Mouse (Mus musculus): ENCODE measurements around the gene Dapp1. TPM values are rescaled to one million over a fixed set of nuclear protein-coding genes. Genes with fewer than 3 reads are reported as not detected.
A peak's percentile ranks its signal among the peaks of the same experiment; 100 is the strongest.

Dapp1 gene
- polyA plus RNA-seq, 1 experiment from 2014 or later, result 24.0 TPM

DNA sequence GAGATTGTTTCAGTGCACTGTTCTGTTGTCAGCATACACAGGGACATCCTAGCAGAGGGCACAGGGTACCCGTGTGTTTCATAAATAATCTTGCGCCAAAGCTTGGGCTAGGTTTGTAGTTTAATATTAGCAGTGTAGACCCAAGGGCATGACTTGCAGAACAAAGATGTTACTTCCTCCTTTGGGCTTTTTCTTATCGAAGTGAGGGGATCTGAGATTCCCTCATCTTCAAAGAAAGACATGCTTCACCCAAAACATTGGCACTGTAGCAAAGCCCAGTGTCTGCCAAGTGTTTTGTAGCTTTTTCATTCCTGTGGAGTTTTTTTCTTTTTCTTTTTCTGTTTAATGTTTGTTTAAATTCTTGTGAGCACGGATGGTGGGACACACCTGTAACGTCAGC lies 83.7 kb downstream of the Dapp1 start:
- no peak overlapping the region for H3K27ac ChIP-seq (replicated peaks)
- TF ChIP-seq CTCF (IDR thresholded peaks at IDR 0.05; ENCODE audit: low read depth) (no peak), EP300 (optimal IDR thresholded peaks at IDR 0.05) (no peak)
- ATAC-seq (ENCODE audit: low FRiP score, low TSS enrichment) (no peak), DNase-seq (ENCODE audit: low spot score) (no peak)
- H3K4me3 ChIP-seq (ENCODE audit: low read depth, low read length), result no peak overlapping the region
- WGBS, result 79% methylated on average over 5 of the region's 5 CpGs
- H3K4me2 ChIP-seq (replicated peaks; ENCODE audit: low read depth), result no peak overlapping the region
- H3K4me1 ChIP-seq (replicated peaks; ENCODE audit: control insufficient read depth, insufficient read depth), result no peaks in the 10 kb centered on the region
- H3K9ac ChIP-seq (ENCODE audit: low read length), result no peak overlapping the region
- no peaks in the 10 kb centered on the region for H3K27me3 ChIP-seq (ENCODE audit: control insufficient read depth, insufficient read depth, low read length)
- H3K9me3 ChIP-seq (ENCODE audit: control insufficient read depth, low read length), result no peaks in the 10 kb centered on the region
- no peaks in the 10 kb centered on the region; the same call in 1 of the 2 replicates for H3K36me3 ChIP-seq (ENCODE audit: control insufficient read depth, insufficient read depth, low read length)

DNA sequence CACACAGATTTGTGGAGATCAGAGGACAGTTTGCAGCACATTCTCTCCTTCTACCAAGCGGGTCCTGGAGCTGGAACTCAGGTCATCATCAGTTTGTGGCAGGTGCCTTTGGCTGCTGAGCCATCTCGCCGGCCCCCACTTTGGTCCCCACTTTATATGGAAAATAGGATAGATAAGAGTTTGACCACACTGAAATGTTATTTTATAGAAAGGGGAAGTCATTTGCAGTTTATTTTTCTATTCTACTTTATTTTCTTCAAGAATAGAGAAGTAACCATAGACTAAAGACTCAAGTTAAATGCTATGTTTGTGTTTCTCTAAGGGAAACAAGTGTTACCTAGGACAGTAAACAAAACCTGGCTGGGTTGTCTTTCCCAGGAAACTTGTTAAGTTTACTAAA lies 84.5 kb downstream of the Dapp1 start:
- H3K4me3 ChIP-seq (ENCODE audit: low read depth, low read length), result no peak overlapping the region
- TF ChIP-seq CTCF (IDR thresholded peaks at IDR 0.05; ENCODE audit: low read depth) (no peak), EP300 (optimal IDR thresholded peaks at IDR 0.05) (no peak)
- no peak overlapping the region for H3K27ac ChIP-seq (replicated peaks)
- no peaks in the 10 kb centered on the region; the same call in 1 of the 2 replicates for H3K36me3 ChIP-seq (ENCODE audit: control insufficient read depth, insufficient read depth, low read length)
- H3K4me2 ChIP-seq (replicated peaks; ENCODE audit: low read depth), result no peak overlapping the region
- H3K27me3 ChIP-seq (ENCODE audit: control insufficient read depth, insufficient read depth, low read length), result no peaks in the 10 kb centered on the region
- H3K4me1 ChIP-seq (replicated peaks; ENCODE audit: control insufficient read depth, insufficient read depth), result no peaks in the 10 kb centered on the region
- ATAC-seq (ENCODE audit: low FRiP score, low TSS enrichment) (no peak), DNase-seq (ENCODE audit: low spot score) (no peak)
- no peaks in the 10 kb centered on the region for H3K9me3 ChIP-seq (ENCODE audit: control insufficient read depth, low read length)
- WGBS, result 94% methylated on average over 3 of the region's 3 CpGs
- H3K9ac ChIP-seq (ENCODE audit: low read length), result no peak overlapping the region

DNA sequence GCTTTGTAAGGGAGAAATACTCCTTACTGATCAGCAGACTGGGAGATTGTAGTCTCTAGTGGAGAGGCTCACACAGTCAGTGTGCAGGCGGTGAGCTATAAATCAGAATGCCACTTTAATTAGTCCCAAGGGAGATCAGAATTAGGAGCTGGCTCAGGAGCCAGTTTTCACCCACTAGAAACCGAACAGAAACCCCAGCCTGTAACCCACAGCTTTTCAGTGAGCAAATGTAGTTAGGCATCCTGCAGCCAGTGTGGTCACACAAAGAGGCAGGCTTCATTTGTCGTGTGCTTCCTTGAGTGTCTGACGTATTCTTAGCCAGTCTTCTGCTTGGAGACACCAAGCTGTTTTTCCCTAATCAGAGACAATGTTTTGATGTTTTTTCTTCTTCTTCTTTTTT lies 85.0 kb downstream of the Dapp1 start:
- ATAC-seq (ENCODE audit: low FRiP score, low TSS enrichment) (no peak), DNase-seq (ENCODE audit: low spot score) (no peak)
- Histone ChIP-seq H3K9ac (ENCODE audit: low read length) (no peak overlapping the region), H3K4me3 (ENCODE audit: low read depth, low read length) (no peak overlapping the region), H3K27ac (replicated peaks) (no peak overlapping the region), H3K9me3 (ENCODE audit: control insufficient read depth, low read length) (no peaks in the 10 kb centered on the region), H3K4me1 (replicated peaks; ENCODE audit: control insufficient read depth, insufficient read depth) (no peaks in the 10 kb centered on the region), H3K27me3 (ENCODE audit: control insufficient read depth, insufficient read depth, low read length) (no peaks in the 10 kb centered on the region), H3K36me3 (ENCODE audit: control insufficient read depth, insufficient read depth, low read length) (no peaks in the 10 kb centered on the region; the same call in 1 of the 2 replicates), H3K4me2 (replicated peaks; ENCODE audit: low read depth) (no peak overlapping the region)
- no peak for TF ChIP-seq CTCF (IDR thresholded peaks at IDR 0.05; ENCODE audit: low read depth)
- TF ChIP-seq EP300 (optimal IDR thresholded peaks at IDR 0.05), result no peak
- 88% methylated on average over 4 of the region's 4 CpGs for WGBS

DNA sequence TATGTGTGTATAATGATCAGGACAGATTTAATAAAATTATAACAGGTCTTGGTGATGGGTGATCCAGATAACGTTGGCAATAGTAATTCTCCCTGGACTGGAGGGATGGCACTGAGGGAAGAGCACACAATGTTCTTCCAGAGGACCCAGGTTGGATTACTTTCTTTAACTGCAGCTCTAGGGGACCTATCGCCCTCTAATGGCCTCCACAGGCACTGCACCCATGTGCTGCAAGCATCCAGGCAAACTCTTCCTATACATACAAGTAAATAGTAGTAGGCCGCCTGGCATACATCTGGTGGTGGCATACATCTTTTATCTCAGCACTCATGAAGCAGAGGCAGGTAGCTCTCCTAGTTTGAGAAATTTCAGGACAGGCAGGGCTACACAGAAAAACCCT lies 86.1 kb downstream of the Dapp1 start:
- H3K4me1 ChIP-seq (replicated peaks; ENCODE audit: control insufficient read depth, insufficient read depth), result no peaks in the 10 kb centered on the region
- no peaks in the 10 kb centered on the region; the same call in 1 of the 2 replicates for H3K36me3 ChIP-seq (ENCODE audit: control insufficient read depth, insufficient read depth, low read length)
- H3K27me3 ChIP-seq (ENCODE audit: control insufficient read depth, insufficient read depth, low read length), result no peaks in the 10 kb centered on the region
- no peak overlapping the region for H3K4me3 ChIP-seq (ENCODE audit: low read depth, low read length)
- TF ChIP-seq CTCF (IDR thresholded peaks at IDR 0.05; ENCODE audit: low read depth), result peak; percentile 61
- no peak for TF ChIP-seq EP300 (optimal IDR thresholded peaks at IDR 0.05)
- 98% methylated on average over 3 of the region's 3 CpGs for WGBS
- DNase-seq (ENCODE audit: low spot score) (peak; percentile 21), ATAC-seq (ENCODE audit: low FRiP score, low TSS enrichment) (no peak)
- no peaks in the 10 kb centered on the region for H3K9me3 ChIP-seq (ENCODE audit: control insufficient read depth, low read length)
- H3K4me2 ChIP-seq (replicated peaks; ENCODE audit: low read depth), result no peak overlapping the region
- no peak overlapping the region for H3K9ac ChIP-seq (ENCODE audit: low read length)
- no peak overlapping the region for H3K27ac ChIP-seq (replicated peaks)

DNA sequence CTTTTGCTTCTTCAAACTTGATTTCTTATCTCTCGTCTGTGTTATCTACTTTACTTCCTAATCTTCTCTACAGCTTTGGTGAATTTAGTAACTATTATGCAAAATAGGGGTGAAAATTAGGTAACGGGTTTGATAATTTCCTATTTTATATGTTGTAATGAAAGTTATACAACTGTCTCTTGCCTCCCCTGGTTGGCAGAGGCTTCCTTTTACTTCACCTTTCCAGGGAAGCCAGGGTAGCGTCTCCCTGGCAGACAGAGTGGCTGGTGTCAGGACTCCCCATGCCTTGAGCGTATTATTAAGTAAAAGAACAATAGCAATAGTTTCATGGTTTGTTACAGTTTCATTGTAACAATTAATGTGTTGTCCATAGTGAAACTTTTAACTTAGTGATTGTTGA lies 87.6 kb downstream of the Dapp1 start:
- H3K9me3 ChIP-seq (ENCODE audit: control insufficient read depth, low read length), result no peaks in the 10 kb centered on the region
- TF ChIP-seq CTCF (IDR thresholded peaks at IDR 0.05; ENCODE audit: low read depth) (no peak), EP300 (optimal IDR thresholded peaks at IDR 0.05) (no peak)
- 83% methylated on average over 4 of the region's 4 CpGs for WGBS
- DNase-seq (ENCODE audit: low spot score) (no peak), ATAC-seq (ENCODE audit: low FRiP score, low TSS enrichment) (no peak)
- H3K4me1 ChIP-seq (replicated peaks; ENCODE audit: control insufficient read depth, insufficient read depth), result no peaks in the 10 kb centered on the region
- H3K27ac ChIP-seq (replicated peaks), result no peak overlapping the region
- H3K4me2 ChIP-seq (replicated peaks; ENCODE audit: low read depth), result no peak overlapping the region
- H3K9ac ChIP-seq (ENCODE audit: low read length), result no peak overlapping the region
- H3K4me3 ChIP-seq (ENCODE audit: low read depth, low read length), result no peak overlapping the region
- no peaks in the 10 kb centered on the region for H3K27me3 ChIP-seq (ENCODE audit: control insufficient read depth, insufficient read depth, low read length)
- peaks cover 4% of the 10 kb centered on the region; the same call in 1 of the 2 replicates for H3K36me3 ChIP-seq (ENCODE audit: control insufficient read depth, insufficient read depth, low read length)

DNA sequence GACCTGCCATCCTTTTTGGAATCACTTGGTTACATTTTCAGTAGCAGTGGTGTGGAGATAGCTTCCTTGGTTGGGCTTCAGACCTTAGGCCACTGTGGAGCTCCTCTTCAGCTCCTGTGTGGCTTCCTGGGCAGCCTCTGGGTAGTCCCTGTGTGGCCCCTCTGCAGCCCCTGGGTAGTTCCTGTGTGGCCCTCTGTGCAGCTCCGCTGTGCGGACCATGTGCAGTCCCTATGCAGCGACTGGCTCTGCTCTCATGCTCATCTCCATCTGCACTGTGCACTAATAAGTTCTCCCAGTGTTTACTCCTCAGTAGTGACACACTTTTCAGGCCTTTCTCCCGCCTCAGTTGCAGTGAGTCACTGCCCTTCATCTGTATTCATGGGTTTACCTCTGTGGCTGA lies 89.2 kb downstream of the Dapp1 start:
- H3K4me1 ChIP-seq (replicated peaks; ENCODE audit: control insufficient read depth, insufficient read depth), result no peaks in the 10 kb centered on the region
- no peaks in the 10 kb centered on the region for H3K27me3 ChIP-seq (ENCODE audit: control insufficient read depth, insufficient read depth, low read length)
- no peaks in the 10 kb centered on the region for H3K9me3 ChIP-seq (ENCODE audit: control insufficient read depth, low read length)
- ATAC-seq (ENCODE audit: low FRiP score, low TSS enrichment), result peak; percentile 68; the same call in 1 of the 2 replicates
- no peak for DNase-seq (ENCODE audit: low spot score)
- H3K9ac ChIP-seq (ENCODE audit: low read length), result no peak overlapping the region
- TF ChIP-seq CTCF (IDR thresholded peaks at IDR 0.05; ENCODE audit: low read depth) (no peak), EP300 (optimal IDR thresholded peaks at IDR 0.05) (no peak)
- H3K4me3 ChIP-seq (ENCODE audit: low read depth, low read length), result no peak overlapping the region
- peaks cover 4% of the 10 kb centered on the region; the same call in 1 of the 2 replicates for H3K36me3 ChIP-seq (ENCODE audit: control insufficient read depth, insufficient read depth, low read length)
- H3K4me2 ChIP-seq (replicated peaks; ENCODE audit: low read depth), result no peak overlapping the region
- H3K27ac ChIP-seq (replicated peaks), result no peak overlapping the region
- WGBS, result 91% methylated on average over 4 of the region's 4 CpGs

All from stomach, postnatal 0 days (tissue).